Comparison of ENCODE assay signal across 11 mouse cellular contexts in genomic region chr15:84624870-84625269, GRCm38 (mm10). TPM values are rescaled to one million over a fixed set of nuclear protein-coding genes. Genes with fewer than 3 reads are reported as not detected.
DNase-seq lines count a peak whose midpoint lies in the region; ATAC-seq lines count a peak whose summit lies in the region.
"Had no signal": no experiment of that assay in that cellular context is flagged by ENCODE, and none has a peak within 500 bp of the region (broad histone marks: within the 10 kb centered on the region; RNA-seq: fewer than 3 reads in every experiment).

No protein-coding gene starts in this region.

- H3K4me2 ChIP-seq in midbrain, embryonic 11.5 days, result no peak overlapping the region
- H3K4me2 ChIP-seq in midbrain, embryonic 13.5 days (replicated peaks), result no peak overlapping the region
- H3K4me2 ChIP-seq: heart, embryonic 13.5 days; lung, embryonic 15.5 days had no signal

- no peaks in the 10 kb centered on the region for H3K36me3 ChIP-seq in heart, embryonic 10.5 days
- no peaks in the 10 kb centered on the region for H3K36me3 ChIP-seq in midbrain, embryonic 11.5 days (ENCODE audit: control insufficient read depth, insufficient read depth, low read length)
- no peaks in the 10 kb centered on the region for H3K36me3 ChIP-seq in midbrain, embryonic 13.5 days
- H3K36me3 ChIP-seq: heart, embryonic 13.5 days; lung, embryonic 15.5 days had no signal

- peak; percentile 94 for DNase-seq in heart, adult 11 months
- DNase-seq in heart, embryonic 10.5 days (ENCODE audit: low spot score), result no peak
- DNase-seq in midbrain, embryonic 11.5 days (ENCODE audit: low spot score, missing footprints), result peak; percentile 76
- DNase-seq in adrenal gland, postnatal 10 days, result peak; percentile 83
- DNase-seq in large intestine, adult 2 months (ENCODE audit: low read depth, low spot score), result peak; percentile 29
- no peak for DNase-seq in layer of hippocampus, postnatal 14 days (ENCODE audit: low spot score in 2 of 2)
- DNase-seq in frontal cortex, adult 2 months (ENCODE audit: extremely low spot score in 1 of 2, low spot score in 1 of 2), result no peak
- DNase-seq: cerebellum, adult 9-11 months had no signal

- 52% methylated on average over 9 of the region's 9 CpGs for WGBS in heart, embryonic 10.5 days
- 89% methylated on average over 9 of the region's 9 CpGs for WGBS in midbrain, embryonic 11.5 days
- 76% methylated on average over 9 of the region's 9 CpGs for WGBS in midbrain, embryonic 13.5 days
- WGBS in large intestine, adult 2 months, result 25% methylated on average over 9 of the region's 9 CpGs

- no peaks in the 10 kb centered on the region for H3K9me3 ChIP-seq in heart, embryonic 10.5 days
- H3K9me3 ChIP-seq in midbrain, embryonic 11.5 days (ENCODE audit: control insufficient read depth, low read length), result no peaks in the 10 kb centered on the region; the same call in 1 of the 2 replicates
- H3K9me3 ChIP-seq in midbrain, embryonic 13.5 days, result no peaks in the 10 kb centered on the region
- H3K9me3 ChIP-seq: heart, embryonic 13.5 days; lung, embryonic 15.5 days had no signal

- no peak overlapping the region for H3K4me3 ChIP-seq in heart, embryonic 10.5 days
- no peak overlapping the region for H3K4me3 ChIP-seq in midbrain, embryonic 11.5 days (ENCODE audit: low read depth, low read length)
- H3K4me3 ChIP-seq in midbrain, embryonic 13.5 days (replicated peaks), result no peak overlapping the region
- H3K4me3 ChIP-seq: heart, embryonic 13.5 days; lung, embryonic 15.5 days had no signal

- peaks cover 16% of the 10 kb centered on the region for H3K4me1 ChIP-seq in heart, embryonic 10.5 days
- H3K4me1 ChIP-seq in midbrain, embryonic 11.5 days (ENCODE audit: control insufficient read depth, insufficient read depth, low read length), result peaks cover 19% of the 10 kb centered on the region
- peaks cover 66% of the 10 kb centered on the region for H3K4me1 ChIP-seq in midbrain, embryonic 13.5 days (replicated peaks)

- peaks cover 62% of the 10 kb centered on the region for H3K27me3 ChIP-seq in heart, embryonic 10.5 days (ENCODE audit: insufficient read depth, poor library complexity, severe bottlenecking)
- H3K27me3 ChIP-seq in midbrain, embryonic 11.5 days (ENCODE audit: control insufficient read depth, insufficient read depth, low read length), result no peaks in the 10 kb centered on the region
- 0 out of 2 replicates have a peak, but pooled peaks cover 4% of the 10 kb centered on the region for H3K27me3 ChIP-seq in midbrain, embryonic 13.5 days
- H3K27me3 ChIP-seq: lung, embryonic 15.5 days had no signal

- ATAC-seq in midbrain, embryonic 11.5 days (ENCODE audit: low FRiP score), result no peak
- no peak for ATAC-seq in midbrain, embryonic 13.5 days

- H3K9ac ChIP-seq in midbrain, embryonic 11.5 days (ENCODE audit: low read length), result no peak overlapping the region
- H3K9ac ChIP-seq in midbrain, embryonic 13.5 days (replicated peaks), result no peak overlapping the region
- H3K9ac ChIP-seq: heart, embryonic 13.5 days; lung, embryonic 15.5 days had no signal

- H3K27ac ChIP-seq in heart, embryonic 10.5 days, result no peak overlapping the region
- H3K27ac ChIP-seq in midbrain, embryonic 11.5 days (ENCODE audit: low read depth, low read length), result no peak overlapping the region
- H3K27ac ChIP-seq in midbrain, embryonic 13.5 days, result no peak overlapping the region

RNA-seq across cellular contexts. Expression of gene Prr5, which starts 44.5 kb away (rescaled TPM):
- polyA plus RNA-seq in heart, embryonic 10.5 days (2016; fragmentation: Nextera tagmentation; extraction: Ambion mirVana), result 30.6 and 33.1 TPM in 2 replicates
- polyA plus RNA-seq in midbrain, embryonic 11.5 days (2014; fragmentation: Nextera tagmentation; extraction: Ambion mirVana), result 7.3 and 10.9 TPM in 2 replicates
- 12.2 and 13.8 TPM in 2 replicates for polyA plus RNA-seq in midbrain, embryonic 13.5 days (2015; fragmentation: Nextera tagmentation; extraction: Ambion mirVana)
- total RNA-seq in adrenal gland, postnatal 10 days (2021), result 10 to 100 TPM; 11.4 to 12.1 TPM
- 52.4 and 54.3 TPM in 2 replicates for polyA plus RNA-seq in large intestine, adult 2 months (2012; rRNA removed)
- 10 to 100 TPM; 19.2 TPM for total RNA-seq in layer of hippocampus, postnatal 14 days (2021)
- 7.6 and 10.2 TPM in 2 replicates for polyA plus RNA-seq in frontal cortex, adult 2 months (2012; rRNA removed)

Comparison
In these comparisons a context has a peak if more than half of its experiments do, and no peak if none do; other contexts are left out.
1. DNase-seq: peak in heart, adult 11 months (single experiment), midbrain, embryonic 11.5 days (single experiment), adrenal gland, postnatal 10 days (single experiment) and large intestine, adult 2 months (single experiment); none in heart, embryonic 10.5 days (single experiment), layer of hippocampus, postnatal 14 days (0 of 2) and frontal cortex, adult 2 months (0 of 2).